Mouse (Mus musculus) erythroid progenitor cell, adult 5-6 weeks (primary cell): ENCODE measurements around the gene Ccdc47. TPM values are rescaled to one million over a fixed set of nuclear protein-coding genes. Genes with fewer than 3 reads are reported as not detected.

Experiments
- ATAC-seq: replicated peaks from 2 replicates; pipeline ENCODE4 v1.8.0; 2016; ENCODE audit warnings: moderate number of reproducible peaks, mild to moderate bottlenecking, moderate TSS enrichment, inconsistent platforms; ENCODE audit not compliant: poor library complexity, low FRiP score, severe bottlenecking
- total RNA-seq, 2 experiments: library from RNA; stranded (forward) in 1 of 2; stranded (reverse) in 1 of 2; fragments of 150-400 nt in 1 of 2; fragments of 186-747, 209-891 nt in 1 of 2; gene quantifications; 2 replicates each; pipeline versions ENCODE4 v1.2.3 to v1.2.4; 2015 to 2017; ENCODE audit warnings: low replicate concordance in 2 of 2

Ccdc47 gene
- total RNA-seq, 2 experiments from 2014 or later: 54.9 to 130 TPM

DNA sequence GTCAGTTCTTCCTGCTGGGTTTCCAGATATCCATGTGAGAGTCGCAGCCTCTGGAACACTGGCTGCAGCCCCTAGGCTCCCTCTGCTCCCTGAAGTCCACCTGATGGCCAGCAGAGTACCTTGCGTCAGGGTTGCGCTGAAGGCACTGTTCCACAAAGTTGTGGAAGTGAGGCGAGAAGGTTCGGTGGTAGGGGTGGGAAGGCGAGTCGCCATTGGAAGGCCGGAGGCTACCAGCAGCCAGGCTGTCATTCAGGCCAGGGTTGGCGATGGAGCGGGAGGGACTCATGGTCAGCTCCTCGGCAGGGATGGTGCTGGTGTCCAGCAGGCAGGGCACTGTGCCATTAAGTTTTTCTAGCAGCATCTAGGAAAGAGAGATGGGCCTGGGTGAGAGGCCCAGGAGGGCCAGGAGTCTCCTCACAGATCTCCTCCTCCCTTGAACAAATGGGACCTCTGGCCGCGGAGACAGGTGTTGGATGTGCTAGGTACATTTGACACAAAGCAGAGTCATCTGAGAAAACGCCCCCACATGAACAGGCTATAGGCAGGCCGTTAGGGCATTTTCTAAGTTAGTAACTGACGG lies 51.5 kb downstream of the Ccdc47 start:
- no peak for ATAC-seq

DNA sequence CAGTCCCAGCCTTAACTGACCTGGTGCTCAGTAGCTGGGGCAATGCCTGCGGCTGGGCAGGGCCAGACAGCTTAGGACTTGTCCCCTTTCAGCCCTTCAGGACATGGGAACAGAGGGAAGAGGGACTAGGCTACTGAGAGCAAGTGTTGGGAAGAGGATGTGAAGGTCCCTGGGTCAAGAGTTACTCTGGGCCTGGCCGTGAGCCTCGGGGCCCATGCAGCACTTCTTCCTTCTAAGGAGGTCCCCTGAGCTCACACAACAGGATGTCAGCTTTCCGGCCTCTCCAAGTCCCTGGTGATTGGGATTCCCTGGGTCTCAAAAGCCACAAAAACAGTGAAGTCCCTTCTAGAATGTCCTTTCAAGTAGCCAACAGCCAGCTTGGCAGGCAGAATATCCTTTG lies 52.6 kb downstream of the Ccdc47 start:
- no peak for ATAC-seq

DNA sequence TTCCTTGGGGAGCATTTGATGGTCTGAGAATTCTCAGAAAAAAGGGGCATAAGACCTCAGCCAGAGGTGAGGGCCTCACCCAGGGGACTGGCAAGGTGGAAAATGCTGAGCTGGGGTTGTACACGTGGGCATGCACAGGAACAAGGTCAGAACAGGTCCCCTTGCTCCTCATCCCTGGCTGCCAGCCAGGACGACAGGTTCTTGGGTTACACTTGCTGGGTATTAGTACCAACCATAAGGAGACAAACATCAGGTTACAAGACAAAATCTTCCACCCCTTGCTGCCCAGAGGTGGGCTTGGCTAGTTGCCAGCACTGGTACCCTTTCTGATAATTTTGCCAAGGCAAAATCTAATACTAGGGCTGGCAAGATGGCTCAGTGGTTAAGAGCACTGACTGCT lies 53.9 kb downstream of the Ccdc47 start:
- no peak for ATAC-seq

DNA sequence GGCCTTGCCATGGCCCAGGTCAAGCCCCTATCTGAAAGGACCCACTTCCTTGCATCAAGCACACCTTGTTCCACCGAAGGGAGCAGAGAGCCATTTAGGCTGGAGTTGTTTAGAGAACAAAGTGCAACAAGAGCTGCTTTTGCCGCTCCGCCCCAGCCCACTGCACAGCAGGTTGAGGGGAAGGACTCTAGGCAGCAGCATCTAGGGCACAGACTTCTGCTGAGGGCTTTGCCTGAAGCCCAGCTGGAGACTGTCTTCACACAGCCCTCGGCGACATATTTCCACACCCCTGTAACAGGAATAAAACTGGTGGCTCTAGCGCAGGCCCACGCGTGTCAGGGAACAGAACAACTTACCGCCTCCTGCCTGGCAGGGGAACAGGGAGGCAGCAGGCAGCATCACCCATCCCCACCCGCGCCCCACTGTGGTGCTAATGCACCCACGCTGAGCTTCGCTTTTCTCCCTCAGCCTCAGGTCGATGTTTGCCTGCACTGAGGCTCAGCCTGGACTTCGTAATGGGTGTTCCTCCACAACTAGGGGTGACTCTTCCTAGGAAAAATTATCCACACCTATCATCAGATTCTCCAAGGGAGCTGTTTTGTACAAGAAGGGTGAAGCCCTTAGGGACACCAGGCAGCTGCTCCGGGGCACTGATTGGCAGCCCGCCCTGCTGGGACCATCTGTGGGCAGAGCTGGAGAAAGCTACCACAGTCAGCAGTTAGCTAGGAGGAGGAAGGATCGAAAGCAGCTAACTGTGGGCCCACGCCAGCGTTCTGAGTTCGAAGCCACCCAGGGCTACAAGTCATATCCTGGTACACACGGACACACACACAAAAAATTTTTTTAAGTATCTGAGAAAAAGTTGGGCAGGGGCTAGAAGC lies 55.1 kb downstream of the Ccdc47 start, which contains the start of the genes Gm10840 and Limd2:
Gene Gm10840 (plus strand): TSS at position 10 of the 881 bp plus-strand sequence.
Gene Limd2 (minus strand): TSS at position 20 of the 881 bp plus-strand sequence.
- no peak for ATAC-seq

DNA sequence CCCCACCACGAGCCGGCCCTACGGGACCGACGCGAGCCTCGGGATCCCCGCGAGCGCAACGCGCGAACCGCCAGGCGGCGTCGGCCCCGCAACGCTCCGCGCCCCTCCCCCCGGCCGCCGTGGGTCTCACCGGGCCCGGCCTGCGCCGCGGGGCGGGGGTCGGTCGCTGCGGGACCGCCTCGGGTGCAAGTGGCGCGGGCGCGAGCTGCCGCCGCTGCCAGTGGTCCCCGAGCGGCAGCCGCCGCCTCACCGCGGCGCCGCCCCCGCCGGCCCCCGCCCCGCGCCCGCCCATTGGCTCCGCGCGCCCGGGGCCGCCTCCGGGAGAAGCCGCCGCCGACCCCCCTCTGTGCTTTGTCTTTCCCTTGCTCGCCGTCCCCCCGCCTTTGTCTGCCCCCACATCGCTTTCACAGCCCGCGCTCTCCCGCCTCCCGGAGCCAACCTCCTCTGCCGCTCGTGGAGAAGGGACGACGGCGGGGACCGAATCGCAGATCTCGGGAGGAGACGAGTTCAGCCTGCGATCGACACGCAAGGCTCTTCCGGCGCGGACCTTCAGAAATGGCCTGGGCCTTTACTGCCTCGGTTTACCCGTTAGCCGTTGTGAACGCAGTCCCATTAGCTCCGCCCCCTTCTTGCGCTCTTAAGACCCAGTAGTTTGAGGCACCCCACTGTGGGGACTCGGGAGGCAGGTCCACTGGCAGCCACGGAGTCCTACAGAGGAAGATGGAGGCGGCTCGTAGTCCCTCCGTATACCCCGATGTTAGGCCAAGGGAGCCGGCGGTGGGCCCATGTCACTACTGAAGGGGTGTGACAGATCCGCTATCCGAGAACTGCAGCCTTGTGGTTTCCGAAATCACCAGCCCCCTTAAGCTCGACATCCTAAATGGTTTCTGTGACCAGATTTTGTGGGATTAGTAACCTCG lies 56.0 kb downstream of the Ccdc47 start:
- no peak for ATAC-seq

DNA sequence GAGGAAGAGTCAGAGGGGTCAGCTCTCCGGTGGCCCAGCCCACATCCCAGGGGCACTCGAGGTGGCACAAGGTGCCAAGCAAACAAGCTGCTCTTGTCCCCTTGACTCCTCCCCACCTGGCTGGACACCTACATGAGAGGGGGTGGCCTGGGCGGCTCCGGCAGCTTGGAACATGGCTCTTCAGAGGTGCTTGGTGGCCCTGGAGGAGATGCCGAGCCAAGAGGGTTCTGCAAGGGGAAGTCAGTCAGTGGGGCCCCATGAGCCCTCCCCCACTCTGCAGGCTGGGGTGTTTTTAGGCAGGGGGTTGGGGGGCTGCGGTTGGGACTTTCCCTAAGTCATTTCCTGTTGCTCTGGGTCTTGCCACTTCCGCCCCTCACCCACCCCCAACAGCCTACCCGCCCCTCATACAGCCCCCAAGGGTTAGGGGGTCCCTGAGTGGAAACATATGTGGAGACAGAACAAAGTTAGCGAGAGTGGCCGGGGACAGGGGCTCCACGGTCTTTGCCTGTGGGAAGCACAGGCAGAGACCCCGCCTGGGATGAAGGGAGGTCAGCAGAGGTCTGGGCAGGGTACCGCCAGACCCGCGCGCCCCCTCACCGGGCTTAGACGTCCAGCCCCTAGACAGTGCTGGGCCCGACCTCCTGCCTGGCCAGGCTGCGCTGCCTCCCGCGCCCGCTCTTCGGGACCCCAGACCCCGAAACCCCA lies 56.8 kb downstream of the Ccdc47 start:
- ATAC-seq: no peak

DNA sequence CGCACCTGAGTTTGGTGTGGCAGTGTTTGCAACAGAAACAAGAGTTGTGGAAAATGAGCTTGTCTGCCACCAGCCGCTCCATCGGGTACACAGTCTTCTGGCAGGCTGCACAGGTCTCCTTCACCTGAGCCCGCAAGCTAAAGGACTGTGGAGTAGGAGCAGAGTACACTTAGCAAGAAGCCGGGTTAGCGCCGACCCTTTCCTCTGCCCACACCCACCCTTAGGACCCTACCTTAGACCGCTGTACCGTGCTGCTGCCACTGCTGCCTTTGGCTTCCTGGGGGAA lies 57.3 kb downstream of the Ccdc47 start:
- ATAC-seq: no peak

DNA sequence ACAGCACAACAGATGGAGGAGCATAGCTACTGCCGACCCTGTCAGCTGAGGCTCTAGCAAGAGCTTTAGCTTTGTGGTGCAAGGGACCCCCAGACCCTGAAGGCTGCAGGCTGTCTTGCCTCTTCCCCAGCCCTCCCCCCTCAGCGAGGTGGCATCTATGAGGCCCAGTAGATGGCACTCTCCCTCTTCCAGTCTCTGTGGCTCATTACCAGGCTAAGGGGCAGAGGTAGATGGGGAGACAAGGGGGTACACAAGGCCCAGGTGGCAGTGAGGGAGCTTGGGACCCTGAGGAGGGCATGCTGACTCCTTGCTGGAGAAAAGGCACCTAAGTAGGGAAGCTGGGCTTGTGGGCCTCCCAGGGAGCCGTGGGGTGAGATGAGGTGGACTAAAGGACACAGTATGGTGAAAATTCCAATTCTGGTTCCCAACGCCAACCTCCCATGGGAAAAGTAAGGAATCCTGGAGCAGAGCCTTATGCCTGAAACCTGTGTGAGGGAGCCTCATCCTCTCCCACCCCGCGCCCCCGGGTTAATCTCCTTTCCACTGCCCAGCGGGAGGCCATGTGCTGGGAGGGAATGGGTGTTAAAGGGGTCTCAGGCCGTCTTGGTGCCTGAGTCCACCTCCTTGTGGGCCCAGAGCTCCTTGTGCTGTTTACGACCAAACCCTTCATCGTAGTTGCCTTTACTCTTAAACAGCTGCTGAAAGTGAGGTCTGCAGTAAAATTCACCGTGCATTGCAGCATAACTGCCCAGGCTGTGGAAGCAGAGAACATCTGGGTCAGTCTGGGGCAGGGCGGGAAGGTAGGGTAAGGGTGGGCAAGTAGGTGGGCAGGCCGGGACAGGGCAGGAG lies 57.8 kb downstream of the Ccdc47 start:
- no peak for ATAC-seq

DNA sequence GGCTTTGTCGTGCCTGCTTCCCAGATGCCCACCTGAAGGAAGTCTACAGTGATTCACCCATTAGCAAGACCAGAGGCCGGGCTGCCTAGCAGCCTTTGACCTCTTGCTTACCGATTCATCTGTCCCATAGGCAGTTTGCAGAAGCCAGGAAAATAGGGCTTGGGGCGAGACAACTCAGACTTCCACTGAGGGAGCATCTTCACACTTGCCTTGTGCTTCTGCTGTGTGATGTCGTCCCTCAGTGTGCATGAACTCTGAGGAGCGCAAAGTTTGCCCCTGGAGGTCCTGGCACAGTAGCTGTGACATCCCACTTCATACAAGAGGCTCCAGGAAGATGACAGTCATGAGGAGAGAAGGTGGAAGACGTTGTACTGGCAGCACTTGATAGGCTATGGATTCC lies 59.0 kb downstream of the Ccdc47 start:
- no peak for ATAC-seq

DNA sequence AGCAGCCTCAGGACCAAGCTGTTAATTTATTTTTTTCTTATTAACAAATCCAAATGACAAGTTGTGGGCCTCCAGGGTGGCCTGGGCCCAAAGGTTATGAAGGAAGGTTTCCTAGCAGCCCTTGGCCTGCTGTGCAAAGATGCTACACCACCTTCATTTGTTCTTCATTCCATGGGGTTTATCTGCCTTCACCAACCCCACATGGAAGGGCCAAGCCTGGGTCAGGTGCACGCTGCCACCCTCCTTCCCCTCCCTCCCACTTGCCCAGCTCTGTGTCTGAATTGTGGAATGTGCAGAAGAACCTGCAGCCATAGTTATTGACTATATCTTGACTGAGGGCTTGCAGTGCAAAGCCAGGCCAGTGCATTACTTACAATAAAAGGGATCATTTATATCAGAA lies 59.9 kb downstream of the Ccdc47 start:
- no peak for ATAC-seq

DNA sequence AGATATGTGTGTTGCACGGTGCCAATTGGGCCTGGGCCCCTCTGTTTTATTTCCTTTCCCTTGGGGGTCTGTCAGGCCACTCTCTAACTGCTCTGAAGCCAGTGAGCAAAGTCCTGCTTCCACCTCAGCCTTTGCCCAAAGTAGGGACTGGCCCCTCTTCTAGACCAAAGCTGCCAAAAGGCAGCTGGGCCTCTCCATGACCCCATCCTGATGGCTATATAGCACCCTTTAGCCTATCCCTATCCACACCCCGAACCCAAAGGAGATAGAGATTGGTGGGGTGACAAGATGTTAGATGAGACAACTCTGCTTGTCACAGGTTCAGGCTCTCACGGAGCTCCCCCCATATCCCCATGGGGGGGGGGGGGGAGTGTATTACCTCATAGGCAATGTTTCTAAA lies 60.4 kb downstream of the Ccdc47 start:
- no peak for ATAC-seq

DNA sequence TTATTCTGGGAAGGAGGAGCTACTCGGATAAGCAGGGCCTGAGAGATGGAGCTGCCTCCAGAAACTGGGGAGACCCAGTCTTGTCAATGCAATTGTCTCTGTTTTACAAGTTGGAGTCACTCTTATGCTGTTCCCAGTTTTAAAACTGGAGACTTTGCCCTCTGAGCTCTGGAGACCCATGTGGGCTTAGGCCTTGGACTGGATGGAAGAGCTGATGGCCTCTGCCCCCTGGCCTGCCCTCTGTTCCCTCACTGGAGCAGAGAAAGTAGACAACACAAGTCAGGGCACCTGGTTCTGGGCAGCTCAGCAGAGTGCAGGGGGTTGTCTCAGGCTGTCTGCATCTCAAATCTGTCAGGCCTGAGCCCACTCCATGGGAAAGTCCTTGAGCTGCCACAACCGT lies 61.4 kb downstream of the Ccdc47 start:
- no peak for ATAC-seq

DNA sequence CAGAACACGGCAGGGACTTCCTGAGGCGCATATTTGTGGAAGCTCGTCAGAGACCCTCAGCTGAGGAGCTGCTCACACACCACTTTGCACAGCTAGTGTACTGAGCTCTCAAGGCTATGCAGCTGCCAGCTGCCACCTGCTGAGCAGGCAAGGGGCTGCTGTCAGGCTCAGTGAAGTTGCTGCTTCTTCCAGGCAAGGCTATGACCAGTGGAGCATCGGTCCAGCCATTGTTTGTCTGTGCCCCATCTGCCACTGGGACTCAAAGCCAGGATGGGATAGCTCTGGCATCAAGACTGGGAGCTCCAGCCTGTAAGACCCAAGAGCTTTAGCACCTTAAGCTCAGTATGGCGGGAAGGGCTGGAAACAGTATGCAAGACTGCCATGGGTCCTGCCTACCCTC lies 62.1 kb downstream of the Ccdc47 start:
- ATAC-seq: no peak

DNA sequence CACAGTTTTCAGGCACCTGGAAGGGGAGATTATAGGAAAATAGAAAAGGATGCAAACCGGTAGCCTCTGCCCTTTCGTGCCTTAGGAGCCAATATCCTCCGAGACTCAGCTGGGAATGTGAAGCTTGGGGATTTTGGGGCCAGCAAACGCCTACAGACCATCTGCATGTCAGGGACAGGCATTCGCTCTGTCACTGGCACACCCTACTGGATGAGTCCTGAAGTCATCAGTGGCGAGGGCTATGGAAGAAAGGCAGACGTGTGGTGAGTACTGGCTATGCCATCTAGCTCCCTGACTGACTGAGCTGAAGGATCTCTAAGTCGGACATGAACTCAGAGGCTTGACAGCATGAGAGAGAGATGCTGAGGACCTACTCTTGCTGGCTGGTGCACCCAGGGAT lies 64.0 kb downstream of the Ccdc47 start:
- ATAC-seq: no peak

DNA sequence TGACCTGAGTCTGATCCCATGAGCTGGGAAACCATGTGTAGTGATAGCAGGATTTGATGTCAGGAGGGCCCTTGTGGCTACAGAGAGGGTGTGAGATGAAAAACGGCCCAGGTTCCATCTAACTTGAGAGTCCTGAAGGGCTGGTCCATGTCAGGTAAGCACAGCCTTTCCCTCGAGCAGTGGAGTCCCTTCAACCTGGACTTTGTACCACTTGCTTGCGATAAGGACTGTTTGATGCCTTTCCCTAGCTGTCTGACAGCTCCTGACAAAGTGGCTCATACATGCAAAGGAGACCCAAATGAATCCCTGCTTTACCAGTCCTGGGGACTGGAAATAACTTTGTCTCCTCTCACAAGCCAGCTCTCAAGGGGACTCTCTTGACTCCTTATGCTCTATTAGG lies 64.9 kb downstream of the Ccdc47 start:
- ATAC-seq: no peak
